Mouse (Mus musculus) skeletal muscle tissue, adult 2 months (tissue): Measurements from ENCODE around the gene Higd1b.

ENCODE experiments used
- DNase-seq: peaks from one replicate; pipeline ENCODE4 v3.0.0-alpha.2; 2012; ENCODE audit warnings: low read depth, low spot score

Gene Higd1b

GRCm38 (mm10) chr11:102838126-102838525 is 2.5 kb downstream of the Higd1b start:
- DNase-seq: peak; percentile 41

DNA sequence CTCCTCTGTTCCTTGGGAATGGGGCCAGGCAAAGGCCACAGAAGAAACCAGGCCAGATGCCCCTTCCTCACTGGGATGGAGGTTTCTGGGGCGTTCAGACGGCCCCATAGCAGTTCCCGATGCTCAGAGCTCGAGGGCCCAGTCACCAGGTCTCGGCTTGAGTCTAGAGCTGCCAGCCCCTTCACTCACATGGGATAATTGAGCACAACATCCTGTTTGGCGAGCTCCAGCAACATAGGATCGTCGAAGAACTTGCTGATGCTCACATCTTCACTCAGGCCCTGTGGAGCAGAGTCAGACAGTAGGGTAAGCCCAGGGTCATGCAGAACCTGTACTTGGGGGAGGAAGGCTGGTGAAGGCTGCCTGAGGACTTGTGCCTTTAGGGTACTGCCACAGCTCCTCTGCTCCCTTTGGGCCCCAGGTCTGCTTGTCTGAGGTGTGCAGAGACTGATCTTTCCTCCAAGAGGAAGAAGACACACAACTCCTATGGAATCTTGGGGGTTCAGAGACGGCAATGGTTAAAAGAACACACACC is 3.0 kb downstream of the Higd1b start:
- DNase-seq: no peak

GRCm38 (mm10) chr11:102845926-102846325 is 10.3 kb downstream of the Higd1b start:
- DNase-seq: no peak

DNA sequence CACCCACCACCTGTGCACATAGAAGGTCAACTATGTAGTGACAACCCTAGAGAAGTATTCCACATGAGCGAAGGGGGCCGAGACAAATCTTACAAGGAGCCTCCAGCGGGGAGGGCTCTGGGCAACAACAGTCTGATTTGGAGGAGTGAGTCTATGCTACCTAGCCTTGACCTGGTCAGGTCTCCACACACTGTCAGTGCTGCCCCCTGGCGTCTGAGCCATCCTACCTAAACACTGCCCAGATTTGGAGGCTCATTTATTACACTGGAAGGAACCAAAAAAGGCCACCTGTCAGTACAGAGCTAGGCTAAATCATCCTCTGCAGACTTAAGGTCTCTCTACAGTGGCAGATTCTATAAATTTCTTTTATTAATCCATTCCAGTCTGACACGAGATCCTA is 16.2 kb downstream of the Higd1b start:
- DNase-seq: peak; percentile 38

GRCm38 (mm10) chr11:102853760-102854159 is 18.1 kb downstream of the Higd1b start:
- DNase-seq: no peak

DNA sequence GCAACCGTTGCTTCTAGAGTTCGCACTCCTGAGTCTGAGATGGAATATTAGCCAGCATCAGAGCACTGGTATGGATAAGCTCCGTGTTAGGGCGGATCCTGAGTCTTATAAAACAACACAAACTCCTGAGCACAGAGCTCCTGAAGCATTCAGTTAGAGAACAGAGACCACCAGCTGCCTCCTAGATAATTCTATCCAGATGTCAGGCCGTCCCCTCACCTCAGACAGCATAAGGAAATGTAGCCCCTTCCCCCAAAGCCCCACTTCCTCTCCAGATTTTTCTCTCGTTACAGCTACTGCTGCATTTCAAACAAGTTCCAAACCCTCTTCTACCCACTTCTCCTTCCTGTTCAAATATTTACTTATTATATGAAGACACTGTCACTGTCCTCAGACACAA is 20.3 kb downstream of the Higd1b start:
- no peak for DNase-seq

DNA sequence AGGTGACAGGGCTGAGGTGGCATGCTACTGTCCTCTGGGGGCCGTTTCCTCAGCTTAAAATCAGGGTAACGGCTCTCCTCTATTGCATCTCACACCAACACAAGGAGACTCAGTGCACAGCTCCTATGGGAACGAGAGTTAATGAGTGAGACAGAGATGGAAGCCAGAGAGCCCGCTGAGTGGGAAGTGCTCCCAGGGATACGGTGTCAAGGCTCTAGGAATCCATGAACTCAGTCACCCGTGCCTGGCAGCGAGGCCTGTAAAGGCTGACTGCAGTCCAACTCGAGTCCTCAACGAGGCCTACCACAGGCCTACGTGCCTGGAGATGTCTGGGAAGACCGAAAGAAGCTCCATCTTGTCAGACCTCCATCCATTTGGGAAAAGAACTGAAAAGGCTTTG is 23.3 kb downstream of the Higd1b start:
- DNase-seq: peak; percentile 17

DNA sequence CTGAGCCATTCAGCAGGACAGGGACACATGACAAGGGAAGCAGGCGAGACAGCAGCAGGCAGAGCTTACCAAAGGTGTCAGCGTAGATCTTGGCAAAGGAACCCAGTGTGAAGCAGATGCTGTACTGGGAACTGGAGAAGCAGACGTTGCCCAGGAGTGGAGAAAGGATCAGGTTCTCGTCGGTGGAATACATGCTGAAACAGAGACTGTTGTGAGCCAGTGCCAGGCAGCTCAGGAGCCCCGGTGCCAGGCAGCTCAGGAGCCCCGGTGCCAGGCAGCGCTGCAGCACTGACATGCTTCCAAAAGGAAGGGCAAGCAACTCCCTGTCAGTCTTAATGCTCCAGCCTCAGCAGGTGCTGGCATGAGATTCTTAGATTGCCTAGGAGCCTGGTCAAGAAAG is 24.3 kb downstream of the Higd1b start:
- DNase-seq: peak; percentile 87

- DNase-seq: peak; percentile 47
These were observed 28.6 kb downstream of the Higd1b start for GRCm38 (mm10) chr11:102864272-102864671.

GRCm38 (mm10) chr11:102874801-102875334 is 39.2 kb downstream of the Higd1b start:
- no peak for DNase-seq

GRCm38 (mm10) chr11:102879558-102879957 is 43.9 kb downstream of the Higd1b start:
- no peak for DNase-seq

GRCm38 (mm10) chr11:102880585-102881313 is 45.1 kb downstream of the Higd1b start, which contains the start of the genes Eftud2 and Ccdc103:
Gene Eftud2, minus strand, starts transcription at chr11:102880985.
Gene Ccdc103, plus strand, starts transcription at chr11:102881204.
- DNase-seq: peak; percentile 88

DNA sequence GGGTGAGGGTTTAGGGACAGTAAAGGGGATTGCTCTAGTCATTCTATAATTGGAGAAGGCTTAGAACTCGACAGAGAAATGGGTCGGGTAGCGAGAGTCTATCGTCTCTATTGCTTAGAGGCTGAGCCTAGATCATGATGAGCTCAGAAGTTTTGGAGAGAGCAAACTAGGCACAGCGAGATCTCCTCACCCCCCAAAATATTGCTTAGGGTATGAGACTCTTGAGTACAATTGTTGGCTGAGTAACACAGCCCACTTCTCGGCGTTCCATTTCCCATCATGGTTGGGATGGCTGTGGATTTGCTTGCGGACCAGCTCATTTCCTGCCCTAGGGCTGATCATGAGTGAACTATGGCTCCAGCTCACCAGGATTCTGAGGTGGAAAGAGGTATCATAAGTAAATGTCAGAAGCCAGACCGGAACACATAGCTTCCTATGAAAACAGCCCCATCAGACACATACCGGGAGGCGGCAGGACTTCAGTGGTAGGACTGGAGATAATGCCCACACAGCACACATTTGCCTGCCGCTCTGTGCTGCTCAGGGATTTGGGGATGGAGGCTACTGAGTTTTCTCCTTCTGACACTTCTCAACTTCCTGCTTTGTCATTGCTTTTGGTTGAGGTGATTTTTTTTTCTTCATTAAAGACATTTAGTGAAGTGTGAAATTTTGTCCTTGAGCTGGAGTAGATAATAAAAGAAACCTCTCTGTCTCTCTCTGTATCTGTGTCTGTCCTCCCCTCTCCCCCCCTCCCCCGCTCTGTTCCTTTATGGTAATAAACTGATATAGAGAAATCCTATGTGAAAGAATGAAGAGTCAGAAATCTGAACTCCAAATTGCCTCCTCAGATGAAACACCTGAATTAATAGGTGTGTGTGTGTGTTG is 45.9 kb downstream of the Higd1b start:
- no peak for DNase-seq

- DNase-seq: no peak
These were observed 49.1 kb downstream of the Higd1b start, which contains the start of gene Fam187a for GRCm38 (mm10) chr11:102884616-102885219. Gene Fam187a, plus strand, starts transcription at chr11:102885169.

GRCm38 (mm10) chr11:102887433-102887832 is 51.8 kb downstream of the Higd1b start:
- DNase-seq: no peak
